Mouse (Mus musculus) stomach, postnatal 0 days (tissue): ENCODE measurements around the gene Gpr25.

ENCODE experiments used
- CTCF ChIP-seq: IDR thresholded peaks from 2 replicates; pipeline ENCODE4 v1.5.1; 2016; ENCODE audit warnings: antibody characterized with exemption, low read depth, mild to moderate bottlenecking, moderate library complexity
- EP300 ChIP-seq: optimal IDR thresholded peaks from 2 replicates; pipeline ENCODE3; 2016; ENCODE audit warnings: antibody characterized with exemption

DNA sequence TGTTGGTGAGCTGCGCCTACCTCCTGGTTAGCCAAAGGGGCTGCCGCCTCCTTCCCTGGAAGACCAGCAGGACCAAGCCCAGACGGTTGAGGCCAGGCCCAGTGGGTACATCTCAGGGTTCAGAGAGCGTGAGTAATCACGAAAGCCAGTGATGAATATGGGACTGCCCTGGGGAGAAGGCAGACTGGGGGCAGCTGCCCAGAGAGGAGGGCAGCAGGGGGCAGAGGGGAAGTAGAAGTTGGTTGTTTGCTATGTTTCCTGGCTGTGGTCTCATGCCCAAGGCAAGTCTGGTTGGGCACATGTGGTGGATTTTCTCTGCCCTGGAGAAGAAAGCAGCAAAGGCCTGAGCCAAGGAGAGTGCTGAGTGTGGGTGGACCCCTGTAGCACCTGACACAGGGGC lies 2.7 kb upstream of the Gpr25 start:
- no peak for TF ChIP-seq CTCF
- no peak for TF ChIP-seq EP300
